Mouse (Mus musculus) gastrocnemius, postnatal 36 days (tissue): Measurements from ENCODE around the gene 2010300C02Rik. TPM values are rescaled to one million over a fixed set of nuclear protein-coding genes. Genes with fewer than 3 reads are reported as not detected.
A peak's percentile ranks its signal among the peaks of the same experiment; 100 is the strongest.

Experiments
- DNase-seq, 2 experiments: peaks; one replicate each; pipeline ENCODE4 v3.0.0; 2022
- intact Hi-C: fragments of 180-260 bp; cut with DNase I; formaldehyde crosslinking; loops from one replicate; pipeline ENCODE4 v1.15.1; 2025
- total RNA-seq, 2 experiments: library from RNA; stranded (reverse); gene quantifications; 2 replicates each; pipeline ENCODE4 v1.2.3; 2021

The 2010300C02Rik gene
- total RNA-seq, 2 experiments from 2014 or later = 0.25 to 0.41 TPM

DNA sequence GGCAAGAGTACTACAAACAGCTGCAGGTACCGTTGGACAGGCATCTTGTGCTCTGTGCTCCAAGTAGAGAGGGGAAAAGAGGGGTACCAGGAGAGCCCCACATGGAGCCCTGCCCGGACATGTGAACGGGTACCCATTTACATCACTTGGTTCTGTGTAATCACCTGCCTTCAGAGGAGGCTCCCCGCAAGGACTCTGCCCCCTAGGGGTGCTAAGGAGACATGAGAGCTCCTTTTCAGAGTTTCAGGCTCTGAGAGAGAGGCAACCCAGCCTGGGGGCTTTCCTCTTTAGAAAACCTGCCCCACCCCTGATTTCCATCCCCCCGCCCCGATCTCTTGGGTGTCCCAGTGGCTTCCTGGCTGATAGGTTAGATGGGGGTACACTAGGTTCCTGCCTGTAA is 44.4 kb downstream of the 2010300C02Rik start:
- no peak for DNase-seq
- intact Hi-C loops = loop anchor here (5.0 to 10.0 kb wide), 3 partner anchors 192 to 459 kb away; partner anchors contain the start of gene Tsga10

GRCm38 (mm10) chr1:37674266-37674665 is 45.6 kb downstream of the 2010300C02Rik start:
- no peak for DNase-seq
- intact Hi-C loops = loop anchor here (10.0 kb wide), 2 partner anchors 311 to 461 kb away; no protein-coding TSS in a partner anchor

DNA sequence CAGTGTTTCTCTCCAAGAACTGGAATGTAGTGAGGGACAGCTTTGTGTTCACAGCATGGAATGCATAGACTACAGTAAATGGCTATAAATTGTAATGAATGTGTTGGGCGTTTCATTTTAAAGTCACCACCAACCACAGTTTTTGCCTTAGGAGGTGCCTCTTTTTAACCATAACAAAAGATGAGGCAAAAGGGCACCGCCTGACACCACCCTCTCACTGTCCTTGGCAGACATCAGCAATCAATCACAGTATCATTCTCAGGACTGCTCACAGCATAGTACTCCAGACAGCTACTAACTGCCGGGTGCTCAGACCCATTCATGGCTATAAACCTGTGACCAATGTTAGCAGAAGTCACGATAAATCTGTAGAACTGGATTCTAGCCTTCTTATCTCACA is 48.6 kb downstream of the 2010300C02Rik start:
- intact Hi-C loops = loop anchor here (10.0 kb wide), 2 partner anchors 313 to 463 kb away; no protein-coding TSS in a partner anchor
- no peak for DNase-seq

- intact Hi-C loops = no loop called here
- DNase-seq = no peak
Observed at GRCm38 (mm10) chr1:37667386-37667785, 52.5 kb downstream of the 2010300C02Rik start.

DNA sequence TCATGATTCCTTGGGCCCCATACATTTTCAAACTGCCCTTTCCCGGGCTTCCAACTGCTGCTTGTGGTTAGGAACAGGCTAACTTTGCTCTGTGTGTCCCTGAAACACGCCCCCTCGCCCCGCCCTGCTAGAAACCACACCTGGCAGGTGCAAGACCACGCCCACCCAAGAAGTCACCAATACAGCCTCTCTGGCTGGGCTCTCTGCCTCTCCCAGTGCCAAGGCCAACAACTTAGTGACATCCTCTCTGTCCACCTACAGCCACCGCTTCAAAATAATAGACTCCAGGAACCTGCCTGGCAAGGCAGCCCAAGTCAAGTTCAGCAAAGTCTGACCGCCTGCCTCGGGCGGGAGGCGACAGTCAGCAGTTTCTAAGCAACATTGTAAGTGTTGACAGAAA is 53.3 kb downstream of the 2010300C02Rik start:
- DNase-seq = no peak
- intact Hi-C loops = no loop called here

DNA sequence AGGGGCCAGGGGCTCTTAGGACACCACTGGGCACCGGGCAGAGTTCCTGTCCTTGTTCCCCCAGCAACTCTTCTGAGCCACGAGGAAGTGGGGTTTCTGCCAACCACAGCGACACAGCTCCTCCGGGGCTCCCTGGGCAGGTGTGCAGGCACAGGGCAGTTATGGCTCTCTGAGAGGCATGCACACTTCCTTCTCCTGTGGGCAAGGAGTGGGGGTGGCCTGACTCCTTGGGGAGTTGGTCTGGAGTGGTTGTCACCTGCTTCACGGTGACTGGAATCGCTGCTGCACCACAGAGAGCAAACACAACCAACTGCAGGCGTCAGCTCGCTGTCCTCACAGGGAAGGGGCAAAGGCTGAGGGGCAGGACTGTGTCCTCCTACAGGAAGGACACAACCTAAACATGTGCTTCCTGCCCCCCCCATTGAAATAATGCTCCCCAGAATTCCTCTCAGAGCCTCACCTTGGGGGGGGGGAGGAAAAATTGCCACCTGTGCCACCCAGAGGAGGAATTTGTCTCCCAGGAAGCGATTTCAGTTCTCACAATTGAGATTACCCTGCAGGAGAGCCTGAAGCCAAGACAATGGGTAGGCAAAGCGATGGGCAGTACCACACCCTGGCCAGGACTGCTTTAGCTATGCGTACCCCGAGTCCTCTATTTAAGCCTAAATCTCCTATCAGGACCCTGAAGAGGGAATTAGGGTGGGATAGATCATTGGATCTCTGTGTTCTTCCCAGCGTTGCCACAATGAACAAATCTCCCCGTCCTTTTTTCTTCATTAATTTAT is 54.2 kb downstream of the 2010300C02Rik start:
- intact Hi-C loops = no loop called here
- no peak for DNase-seq

- intact Hi-C loops = no loop called here
- DNase-seq = no peak
Observed at GRCm38 (mm10) chr1:37664496-37664895, 55.4 kb downstream of the 2010300C02Rik start.

- no peak for DNase-seq
- intact Hi-C loops = no loop called here
Observed at GRCm38 (mm10) chr1:37663606-37664005, 56.3 kb downstream of the 2010300C02Rik start.

GRCm38 (mm10) chr1:37656017-37656416 is 63.9 kb downstream of the 2010300C02Rik start:
- DNase-seq = no peak
- intact Hi-C loops = no loop called here

- DNase-seq = no peak
- intact Hi-C loops = no loop called here
Observed at GRCm38 (mm10) chr1:37653992-37654391, 65.9 kb downstream of the 2010300C02Rik start.

DNA sequence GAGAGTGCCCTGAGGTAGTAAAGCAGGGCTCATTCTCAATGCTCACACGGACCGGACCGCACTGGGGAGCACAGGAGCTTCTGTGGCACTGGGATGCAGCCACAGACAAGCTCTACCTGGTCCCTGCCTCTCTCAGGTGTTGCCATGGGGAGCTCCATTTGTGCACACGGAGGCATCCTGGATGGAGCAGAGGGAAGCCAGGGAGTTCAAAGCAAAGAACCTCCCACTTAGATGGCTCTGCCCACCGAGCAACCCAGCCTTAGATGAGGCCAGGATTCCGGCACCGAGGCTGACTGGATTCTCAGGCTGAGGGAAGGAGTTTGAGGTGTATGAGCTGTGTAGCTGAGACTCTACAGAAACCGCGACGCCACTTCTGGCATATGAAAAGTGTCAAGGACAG is 72.8 kb downstream of the 2010300C02Rik start:
- intact Hi-C loops = no loop called here
- no peak for DNase-seq

GRCm38 (mm10) chr1:37644501-37644900 is 75.4 kb downstream of the 2010300C02Rik start:
- no peak for DNase-seq
- intact Hi-C loops = no loop called here

DNA sequence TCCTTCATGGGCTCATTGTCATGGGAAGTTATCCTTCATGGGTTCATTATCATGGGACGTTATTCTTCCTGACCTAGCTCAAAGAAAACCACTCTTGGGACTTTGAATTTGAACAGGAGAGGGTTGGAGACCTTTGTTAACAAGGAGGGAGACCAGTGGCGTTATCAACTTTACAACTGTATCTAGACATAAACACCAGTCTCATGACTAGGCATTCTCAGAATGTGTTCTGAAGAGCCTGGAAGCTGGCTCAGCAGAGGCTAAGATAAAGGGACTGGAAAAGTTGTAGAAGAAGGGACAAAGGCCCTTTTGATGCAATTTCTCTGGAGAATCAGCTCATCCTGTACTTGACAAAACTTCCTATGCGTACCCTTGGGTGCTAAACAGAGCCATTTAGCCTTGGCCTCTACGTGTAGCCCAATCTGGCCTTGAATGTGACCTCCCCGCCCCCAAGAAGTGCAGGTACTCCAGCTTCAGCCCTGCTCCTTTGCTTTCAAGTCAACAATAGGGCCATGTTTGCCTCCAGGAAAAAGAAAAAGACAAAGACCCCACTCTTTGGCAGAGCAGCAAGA is 76.0 kb downstream of the 2010300C02Rik start:
- intact Hi-C loops = no loop called here
- no peak for DNase-seq

- intact Hi-C loops = no loop called here
- DNase-seq = no peak
Observed at GRCm38 (mm10) chr1:37641361-37641760, 78.5 kb downstream of the 2010300C02Rik start.

DNA sequence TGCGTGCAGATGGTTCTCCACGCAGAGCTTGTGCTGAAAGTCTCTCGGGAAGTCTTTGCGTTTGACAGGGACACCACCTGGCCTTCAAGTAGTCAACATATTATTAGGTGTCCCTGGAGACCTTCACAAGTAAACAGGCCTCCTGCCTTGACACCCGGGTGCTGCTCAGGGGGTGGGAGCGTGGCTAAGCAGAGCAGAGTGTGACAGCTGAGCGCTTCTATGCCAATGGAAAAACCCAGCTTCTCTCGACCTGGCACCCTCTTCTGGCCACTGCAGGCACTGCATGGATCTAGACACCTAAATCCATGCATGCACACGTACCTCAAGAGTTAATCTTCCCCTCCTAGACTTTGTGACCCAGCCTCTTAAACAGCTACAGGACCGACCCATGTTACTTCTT is 80.8 kb downstream of the 2010300C02Rik start:
- peak; percentile 68 to 69 for DNase-seq
- intact Hi-C loops = loop anchor here (5.0 kb wide), 3 partner anchors 97 to 367 kb away; partner anchors contain the start of gene Mgat4a

DNA sequence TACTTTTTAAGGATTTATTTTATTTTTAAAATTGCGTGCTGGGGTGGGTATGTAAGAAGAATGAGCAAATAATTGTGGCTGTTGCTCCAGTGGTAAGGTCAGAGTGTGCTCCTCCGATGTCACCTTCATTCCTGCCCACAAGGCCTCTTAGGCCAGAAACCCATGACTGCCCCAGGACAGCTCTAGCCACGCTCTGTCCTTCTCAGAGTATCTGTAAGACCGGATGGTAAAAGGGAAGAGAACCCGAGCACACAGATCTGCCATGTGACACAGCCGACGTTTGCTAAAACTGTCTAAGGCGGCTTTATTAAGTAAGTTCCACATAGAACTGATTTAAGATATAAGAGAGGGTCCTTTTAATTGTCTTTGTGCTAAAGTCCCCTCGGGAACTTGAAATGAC is 81.3 kb downstream of the 2010300C02Rik start:
- intact Hi-C loops = loop anchor here (5.0 kb wide), 3 partner anchors 96 to 366 kb away; partner anchors contain the start of gene Mgat4a
- DNase-seq = no peak

GRCm38 (mm10) chr1:37637571-37637970 is 82.3 kb downstream of the 2010300C02Rik start:
- intact Hi-C loops = loop anchor here (5.0 kb wide), 3 partner anchors 95 to 365 kb away; partner anchors contain the start of gene Mgat4a

GRCm38 (mm10) chr1:37636824-37637223 is 83.1 kb downstream of the 2010300C02Rik start:
- no peak for DNase-seq
- intact Hi-C loops = loop anchor here (5.0 kb wide), 3 partner anchors 95 to 365 kb away; partner anchors contain the start of gene Mgat4a

More at GRCm38 (mm10) chr1:37637571-37637970, 82.3 kb downstream of the 2010300C02Rik start:
- DNase-seq = no peak

- intact Hi-C loops = loop anchor here (5.0 kb wide), 3 partner anchors 94 to 364 kb away; partner anchors contain the start of gene Mgat4a
- no peak for DNase-seq
Observed at GRCm38 (mm10) chr1:37636169-37636568, 83.7 kb downstream of the 2010300C02Rik start.

DNA sequence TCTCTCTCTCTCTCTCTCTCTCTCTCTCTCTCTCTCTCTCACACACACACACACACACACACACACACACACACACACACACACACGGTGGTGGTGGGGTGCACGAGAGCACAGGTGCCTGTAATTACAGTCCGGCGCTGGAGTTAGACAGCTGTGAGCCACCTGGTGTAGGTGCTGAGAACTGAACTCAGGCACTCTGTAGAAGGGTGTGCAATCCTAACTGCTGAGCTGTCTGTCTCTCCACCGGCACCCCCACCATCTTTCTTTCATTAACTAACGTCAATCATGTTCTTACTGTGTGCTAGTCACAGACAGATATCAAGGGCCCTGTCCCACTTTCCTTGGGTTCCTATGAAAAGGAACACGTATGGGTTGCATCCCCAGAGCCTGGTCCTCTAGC is 84.2 kb downstream of the 2010300C02Rik start:
- DNase-seq = no peak

DNA sequence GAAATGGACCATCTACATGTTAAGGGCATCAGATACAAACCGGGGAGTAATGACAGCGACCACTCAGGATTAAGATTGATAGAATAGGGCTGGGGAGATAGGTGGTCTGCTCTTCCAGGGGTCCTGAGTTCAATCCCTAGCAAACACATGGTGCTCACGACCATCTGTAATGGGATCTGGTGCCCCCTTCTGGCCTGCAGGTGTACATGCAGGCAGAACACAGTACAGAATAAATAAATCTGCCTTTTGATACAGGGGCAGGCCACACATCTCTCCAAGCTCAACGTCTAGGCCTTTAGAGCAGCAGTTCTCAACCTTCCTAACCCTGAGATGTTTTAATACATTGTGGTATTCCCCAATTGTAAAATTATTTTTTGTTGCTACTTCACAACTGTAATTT is 85.2 kb downstream of the 2010300C02Rik start:
- intact Hi-C loops = loop anchor here (5.0 kb wide), 4 partner anchors 92 to 362 kb away; partner anchors contain the start of gene Mgat4a
- DNase-seq = no peak

More for the DNA sequence above, 84.2 kb downstream of the 2010300C02Rik start:
- intact Hi-C loops = loop anchor here (5.0 kb wide), 3 partner anchors 93 to 363 kb away; partner anchors contain the start of gene Mgat4a
